Mouse (Mus musculus) lung, adult 2 months (tissue): ENCODE results near the gene Gm49325.

Experiments used
- CTCF ChIP-seq: fragments of 200-500 bp; IDR thresholded peaks from 2 replicates; pipeline ENCODE4 v1.5.1; 2011; ENCODE audit warnings: mild to moderate bottlenecking, low read length, control low read depth; ENCODE audit not compliant: insufficient read depth
- POLR2A ChIP-seq: fragments of 200-500 bp; IDR thresholded peaks from 2 replicates; pipeline ENCODE4 v1.6.1; 2011; ENCODE audit warnings: low read depth, mild to moderate bottlenecking, control low read depth, low read length, borderline replicate concordance; ENCODE audit errors: extremely low read depth

DNA sequence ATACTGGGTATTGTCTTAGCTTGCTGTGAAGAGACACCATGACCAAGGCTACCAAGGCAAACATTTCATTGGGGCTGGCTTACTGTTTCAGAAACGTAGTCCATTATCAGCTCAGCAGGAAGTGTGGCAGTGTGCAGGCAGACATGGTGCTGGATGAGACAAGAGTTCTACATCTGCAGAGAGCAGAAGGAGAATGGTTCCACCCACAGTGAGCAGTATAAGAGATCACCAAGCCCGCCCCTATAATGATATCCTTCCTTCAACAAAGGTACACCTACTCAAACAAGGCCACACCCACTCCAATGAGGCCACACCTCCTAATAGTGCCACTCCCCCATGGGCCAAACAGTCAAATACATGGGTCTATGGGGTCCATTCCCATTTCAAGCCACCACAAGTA is 44.5 kb upstream of the Gm49325 start:
- TF ChIP-seq CTCF (no peak), POLR2A (no peak)
